Mouse (Mus musculus): Measurements from ENCODE around the gene Afmid. TPM values are rescaled to one million over a fixed set of nuclear protein-coding genes. Genes with fewer than 3 reads are reported as not detected.
A peak's percentile ranks its signal among the peaks of the same experiment; 100 is the strongest.

Gene Afmid
- total and polyA plus RNA-seq, 3 experiments: 3.3 to 3.8 TPM; not detected in 1

DNA sequence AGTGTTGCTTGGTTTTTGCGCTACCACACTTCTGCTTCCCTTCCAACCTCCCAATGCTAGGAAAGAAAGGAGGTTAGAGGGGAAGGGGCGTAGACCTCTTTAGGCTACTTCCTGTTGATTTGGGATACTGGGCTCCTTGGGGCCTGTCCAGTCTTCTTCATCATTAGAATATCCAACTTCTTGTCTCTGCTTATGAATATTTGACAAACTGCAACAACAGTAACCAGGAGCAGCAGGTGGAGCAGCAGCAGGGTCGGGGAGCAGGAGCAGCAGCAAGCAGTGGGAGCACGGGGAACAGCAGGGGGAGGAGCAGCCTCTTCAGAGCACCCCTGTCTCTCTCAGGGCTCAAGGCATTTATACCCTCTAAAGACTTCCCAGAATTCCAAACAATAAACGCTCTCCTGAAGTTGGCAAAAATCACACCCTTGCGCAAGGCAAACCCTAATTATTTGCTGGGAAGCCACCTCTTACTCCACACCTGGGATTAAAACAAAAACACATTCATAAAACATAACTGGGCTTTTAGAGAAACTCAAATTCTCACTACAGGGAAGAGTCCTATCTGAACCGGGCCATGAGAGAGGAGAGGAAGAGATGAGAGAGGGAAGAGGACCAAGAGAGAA, 22.0 kb downstream of the Afmid start:
- Histone ChIP-seq H3K27me3 (ENCODE audit: control insufficient read depth in 1 of 2, insufficient read depth in 2 of 2, low read length in 2 of 2) (no peaks in the 10 kb centered on the region), H3K4me1 (ENCODE audit: control insufficient read depth in 1 of 2, insufficient read depth in 2 of 2, low read length in 2 of 2) (peaks cover 19 to 21% of the 10 kb centered on the region in 2 experiments), H3K9ac (ENCODE audit: control insufficient read depth, low read depth, low read length, poor library complexity, severe bottlenecking) (peak overlapping the region; percentile 67), H3K79me2 (ENCODE audit: control insufficient read depth, insufficient read depth, low read length, poor library complexity) (peaks cover 28% of the 10 kb centered on the region), H3K9me3 (replicated peaks; ENCODE audit: insufficient read depth, low read length) (no peaks in the 10 kb centered on the region), H3K36me3 (ENCODE audit: control insufficient read depth in 1 of 2, insufficient read depth in 2 of 2, low read length in 2 of 2) (peaks cover 14 to 26% of the 10 kb centered on the region in 2 experiments), H3K27ac (ENCODE audit: control insufficient read depth, low read depth, low read length) (peak overlapping the region; percentile 57), H3K4me3 (ENCODE audit: control insufficient read depth in 1 of 2, insufficient read depth in 1 of 2, low read depth in 2 of 2, low read length in 2 of 2) (peak overlapping the region; percentile 58 to 68)
- peak; percentile 67 for DNase-seq (ENCODE audit: low read depth, low spot score)
- peak; percentile 43; the same call in 1 of the 2 replicates for TF ChIP-seq TCF12 (IDR thresholded peaks at IDR 0.05; ENCODE audit: low read depth, low read length)
- TF ChIP-seq POLR2AphosphoS5 (IDR thresholded peaks at IDR 0.05; ENCODE audit: borderline replicate concordance, low read depth, low read length): no peak
- no peak for TF ChIP-seq ZKSCAN1 (IDR thresholded peaks at IDR 0.05; ENCODE audit: low read depth, low read length)
- TF ChIP-seq USF1 (IDR thresholded peaks at IDR 0.05; ENCODE audit: low read depth, low read length): 0 out of 2 replicates have a peak, but pooled peaks have one; percentile 7
- peak; percentile 40 for TF ChIP-seq NELFE (IDR thresholded peaks at IDR 0.05; ENCODE audit: low read depth, low read length)
- TF ChIP-seq ZC3H11A (IDR thresholded peaks at IDR 0.05; ENCODE audit: low read depth, low read length): no peak
- no peak for TF ChIP-seq GABPA (IDR thresholded peaks at IDR 0.05; ENCODE audit: low read depth, low read length)
- no peak for TF ChIP-seq GATA1 (IDR thresholded peaks at IDR 0.05; ENCODE audit: low read depth, low read length)
- peak; percentile 51 for TF ChIP-seq SIN3A (IDR thresholded peaks at IDR 0.05; ENCODE audit: low read length)
- no peak; a peak in 1 of 4 replicates for TF ChIP-seq POLR2A (IDR thresholded peaks at IDR 0.05; ENCODE audit: control insufficient read depth in 1 of 2, insufficient read depth in 1 of 2, low read depth in 1 of 2, low read length in 2 of 2, poor library complexity in 1 of 2)
- no peak for TF ChIP-seq MEF2A (IDR thresholded peaks at IDR 0.05; ENCODE audit: extremely low read depth, insufficient replicate concordance, low read depth, low read length, poor library complexity, severe bottlenecking)
- TF ChIP-seq ZNF384 (IDR thresholded peaks at IDR 0.05; ENCODE audit: low read depth, low read length): no peak
- no peak for TF ChIP-seq MAFK (IDR thresholded peaks at IDR 0.05; ENCODE audit: borderline replicate concordance, low read depth, low read length)
- TF ChIP-seq UBTF (IDR thresholded peaks at IDR 0.05; ENCODE audit: borderline replicate concordance, insufficient read depth, low read depth, low read length): no peak
- TF ChIP-seq HCFC1 (IDR thresholded peaks at IDR 0.05; ENCODE audit: low read depth, low read length): peak; percentile 62; the same call in 1 of the 2 replicates
- no peak; the same call in 1 of the 2 replicates for TF ChIP-seq CHD1 (IDR thresholded peaks at IDR 0.05; ENCODE audit: low read depth, low read length)
- TF ChIP-seq KAT2A (conservative IDR thresholded peaks at IDR 0.05; ENCODE audit: low read depth, low read length): peak; percentile 11; the same call in 1 of the 2 replicates
- no peak; a peak in 1 of 6 replicates for TF ChIP-seq CTCF (IDR thresholded peaks at IDR 0.05 in 2 of 3, conservative IDR thresholded peaks at IDR 0.05 in 1 of 3; ENCODE audit: control insufficient read depth in 1 of 3, insufficient read depth in 1 of 3, low read depth in 2 of 3, low read length in 3 of 3, poor library complexity in 1 of 3, severe bottlenecking in 1 of 3)
- no peak for TF ChIP-seq USF2 (IDR thresholded peaks at IDR 0.05; ENCODE audit: borderline replicate concordance in 1 of 2, insufficient read depth in 1 of 2, low read depth in 1 of 2, low read length in 2 of 2)
- TF ChIP-seq CHD2 (IDR thresholded peaks at IDR 0.05; ENCODE audit: low read length): no peak
- peak; percentile 20 to 32; a peak in 1 of 4 replicates for TF ChIP-seq EP300 (IDR thresholded peaks at IDR 0.05; ENCODE audit: low read depth in 1 of 2, low read length in 2 of 2)
- TF ChIP-seq RAD21 (IDR thresholded peaks at IDR 0.05; ENCODE audit: low read depth, low read length): no peak
- peak; percentile 54; the same call in 1 of the 2 replicates for TF ChIP-seq MAX (IDR thresholded peaks at IDR 0.05; ENCODE audit: low read length)
- TF ChIP-seq RCOR1 (IDR thresholded peaks at IDR 0.05; ENCODE audit: low read depth, low read length): no peak
- TF ChIP-seq MYC (IDR thresholded peaks at IDR 0.05; ENCODE audit: low read depth, low read length): 0 out of 2 replicates have a peak, but pooled peaks have one; percentile 3
- TF ChIP-seq ETS1 (IDR thresholded peaks at IDR 0.05; ENCODE audit: low read depth, low read length): peak; percentile 3; the same call in 1 of the 2 replicates
- TF ChIP-seq BHLHE40 (IDR thresholded peaks at IDR 0.05; ENCODE audit: borderline replicate concordance, low read depth, low read length): no peak
- no peak for TF ChIP-seq TAL1 (IDR thresholded peaks at IDR 0.05; ENCODE audit: low read length)
- TF ChIP-seq E2F4 (IDR thresholded peaks at IDR 0.05; ENCODE audit: borderline replicate concordance, low read depth, low read length): 0 out of 2 replicates have a peak, but pooled peaks have one; percentile 17
- peak; percentile 13; the same call in 1 of the 2 replicates for TF ChIP-seq SMC3 (IDR thresholded peaks at IDR 0.05; ENCODE audit: low read depth, low read length)
- 0 out of 2 replicates have a peak, but pooled peaks have one; percentile 25 for TF ChIP-seq ZMIZ1 (IDR thresholded peaks at IDR 0.05; ENCODE audit: low read depth, low read length)
- peak; percentile 31; the same call in 1 of the 2 replicates for TF ChIP-seq MYB (IDR thresholded peaks at IDR 0.05; ENCODE audit: low read depth, low read length)
- TF ChIP-seq MAZ (IDR thresholded peaks at IDR 0.05; ENCODE audit: low read depth, low read length): peak; percentile 59; the same call in 1 of the 2 replicates
- TF ChIP-seq POLR2AphosphoS2 (IDR thresholded peaks at IDR 0.05; ENCODE audit: low read length): no peak
- peak; percentile 53 for TF ChIP-seq MXI1 (IDR thresholded peaks at IDR 0.05; ENCODE audit: low read depth, low read length)
- TF ChIP-seq JUND (IDR thresholded peaks at IDR 0.05; ENCODE audit: low read depth, low read length): no peak
